Mouse (Mus musculus): Measurements from ENCODE around the gene Igfbp7. TPM values are rescaled to one million over a fixed set of nuclear protein-coding genes. Genes with fewer than 3 reads are reported as not detected.

Gene Igfbp7
- 1,758 and 3,305 TPM in 2 replicates for polyA plus RNA-seq (2012; rRNA removed)

DNA sequence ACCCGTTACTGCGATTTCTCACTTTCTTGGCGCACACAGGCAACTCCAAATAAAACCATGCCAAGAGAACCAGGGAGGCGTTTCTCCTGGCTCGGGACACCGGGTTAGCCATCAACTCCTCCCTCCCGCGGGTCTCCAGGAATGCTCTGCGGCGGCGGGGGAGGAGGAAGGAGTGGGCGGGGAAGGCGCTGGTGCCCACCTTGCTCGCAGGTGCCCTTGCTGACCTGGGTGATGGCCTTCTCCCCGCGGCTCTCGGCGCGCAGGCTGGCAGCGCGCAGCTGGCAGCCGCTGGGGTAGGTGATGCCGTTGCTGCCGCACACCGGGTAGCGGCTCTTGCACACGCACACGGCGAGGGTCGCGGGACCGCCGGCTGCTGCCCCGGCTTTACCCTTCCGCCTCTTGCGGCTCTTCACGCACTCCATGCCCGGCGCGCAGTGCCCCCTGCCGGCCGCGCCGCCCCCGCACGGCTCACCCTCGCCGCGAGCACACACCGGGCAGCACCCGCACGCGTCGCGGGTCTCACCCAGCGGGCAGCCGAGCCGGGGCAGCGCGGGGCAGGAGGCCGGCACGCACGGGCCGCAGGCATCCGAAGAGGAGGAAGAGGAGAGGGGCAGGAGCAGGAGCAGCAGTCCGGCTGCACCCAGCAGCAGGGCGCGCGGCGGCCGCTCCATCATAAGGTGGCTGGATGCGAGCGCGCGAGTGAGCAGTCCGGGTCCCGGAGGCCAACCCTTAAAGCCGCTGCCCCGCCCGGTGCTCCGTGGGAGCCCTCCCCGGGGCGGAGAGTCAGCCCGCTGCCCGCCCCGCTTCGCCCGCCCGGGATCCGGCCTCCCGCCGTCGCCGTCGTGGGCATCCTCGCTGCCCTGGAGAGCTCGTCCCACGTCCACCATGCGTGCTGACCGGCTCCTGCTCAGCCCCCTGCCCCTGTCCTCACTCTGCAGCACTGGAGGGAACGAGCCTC is at the start of gene Igfbp7:
TSS of gene Igfbp7 (minus strand) at position 701 of the 958 bp plus-strand sequence.

DNA sequence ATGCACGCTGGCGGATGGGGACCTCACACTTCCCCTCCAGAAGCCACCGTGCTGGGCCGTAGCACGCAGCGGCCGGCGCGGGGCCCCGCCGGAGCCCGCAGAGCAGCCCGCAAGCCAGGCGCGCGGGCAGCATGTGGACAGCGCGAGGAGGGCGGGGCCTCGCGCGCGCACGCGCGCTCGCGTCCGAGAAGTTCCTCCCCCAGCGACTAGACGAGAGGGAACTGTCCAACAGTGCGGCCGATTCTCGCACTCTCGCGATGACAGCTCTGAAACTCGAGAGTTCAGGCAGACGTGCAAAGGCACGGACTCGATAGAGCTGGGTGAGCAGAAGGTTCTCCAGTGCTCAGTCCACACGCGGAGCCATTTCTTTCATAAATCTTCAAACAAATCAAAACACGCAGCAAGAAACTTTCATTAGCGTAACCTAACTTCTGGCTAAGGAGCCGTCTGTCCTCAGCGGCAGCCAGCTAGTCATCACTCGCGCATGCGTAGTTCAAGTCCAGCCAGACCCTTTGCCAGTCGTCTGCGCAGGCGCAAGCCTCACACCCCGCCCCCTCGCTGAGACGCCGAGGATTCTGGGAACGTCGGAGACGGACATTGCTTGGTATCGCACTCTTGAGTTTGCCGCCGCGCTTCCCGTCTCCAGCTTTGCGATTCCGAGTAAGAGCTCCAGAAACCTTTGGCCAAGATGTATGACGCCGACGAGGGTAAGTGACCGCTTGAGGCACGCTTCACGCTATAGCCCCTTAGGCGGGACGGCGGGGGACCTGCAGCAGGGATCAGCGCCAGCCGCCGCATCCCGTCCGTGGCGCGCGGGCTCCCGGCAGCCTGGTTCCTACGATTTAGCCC is 97.7 kb downstream of the Igfbp7 start, which contains the start of the genes Noa1 and Polr2b:
TSS of gene Noa1 (minus strand) at position 161 of the 849 bp plus-strand sequence.
TSS of gene Polr2b (plus strand) at position 224 of the 849 bp plus-strand sequence.

Other genes starting within 250 kb of the Igfbp7 start
- 0.21 TPM in 1 of 2 replicates, not detected in the other for gene Spink2, start 196.6 kb downstream of the Igfbp7 start, polyA plus RNA-seq (2012; rRNA removed)
- 5.0 and 6.3 TPM in 2 replicates for gene Rest, start 142.6 kb downstream of the Igfbp7 start, polyA plus RNA-seq (2012; rRNA removed)
- gene Noa1, start 98.0 kb downstream of the Igfbp7 start, polyA plus RNA-seq (2012; rRNA removed) = 13.6 and 17.1 TPM in 2 replicates
- 7.0 and 17.4 TPM in 2 replicates for gene Polr2b, start 97.9 kb downstream of the Igfbp7 start, polyA plus RNA-seq (2012; rRNA removed)